Mouse (Mus musculus) forebrain, embryonic 12.5 days (tissue): ENCODE measurements at regions not wholly inside any gene's neighbourhood (a gene's known extent, or its start where the extent isn't known, plus 50 kb on each side); places are given as distances from the start of the nearest gene placed in this dataset.

Experiments
- ATAC-seq: fragments of 200-750 bp; cut with Nextera tagmentation; 2 replicates; pipeline ENCODE4 v1.8.0; 2017; ENCODE audit warnings: moderate TSS enrichment; ENCODE audit not compliant: low FRiP score
- H3K27ac ChIP-seq: fragments of 300-500 bp; sonication (generic); 2 replicates; pipeline ENCODE4 v1.5.1; 2016; ENCODE audit warnings: mild to moderate bottlenecking
- H3K27me3 ChIP-seq: fragments of 300-500 bp; sonication (generic); 2 replicates; pipeline ENCODE4 v1.6.1; 2016; ENCODE audit warnings: mild to moderate bottlenecking
- H3K36me3 ChIP-seq: fragments of 300-500 bp; sonication (generic); replicated peaks from 2 replicates; pipeline ENCODE4 v1.6.1; 2016; ENCODE audit warnings: mild to moderate bottlenecking
- H3K4me1 ChIP-seq: fragments of 300-500 bp; sonication (generic); 2 replicates; pipeline ENCODE4 v1.6.1; 2016
- H3K4me2 ChIP-seq: fragments of 300-500 bp; sonication (generic); 2 replicates; pipeline ENCODE4 v1.6.1; 2016; ENCODE audit warnings: mild to moderate bottlenecking, moderate library complexity
- H3K4me3 ChIP-seq: fragments of 300-500 bp; sonication (generic); replicated peaks from 2 replicates; pipeline ENCODE4 v1.5.1; 2016; ENCODE audit warnings: mild to moderate bottlenecking
- H3K9ac ChIP-seq: fragments of 300-500 bp; sonication (generic); 2 replicates; pipeline ENCODE4 v1.6.1; 2016; ENCODE audit warnings: mild to moderate bottlenecking
- H3K9me3 ChIP-seq: fragments of 300-500 bp; sonication (generic); 2 replicates; pipeline ENCODE4 v1.6.1; 2016
- WGBS: fragments of 180-500 bp; shearing (Covaris S2); methylation state at CpG from one replicate; pipeline ENCODE4 v1.1.7; 2016; 5-methylcytosine and 5-hydroxymethylcytosine counted together

DNA sequence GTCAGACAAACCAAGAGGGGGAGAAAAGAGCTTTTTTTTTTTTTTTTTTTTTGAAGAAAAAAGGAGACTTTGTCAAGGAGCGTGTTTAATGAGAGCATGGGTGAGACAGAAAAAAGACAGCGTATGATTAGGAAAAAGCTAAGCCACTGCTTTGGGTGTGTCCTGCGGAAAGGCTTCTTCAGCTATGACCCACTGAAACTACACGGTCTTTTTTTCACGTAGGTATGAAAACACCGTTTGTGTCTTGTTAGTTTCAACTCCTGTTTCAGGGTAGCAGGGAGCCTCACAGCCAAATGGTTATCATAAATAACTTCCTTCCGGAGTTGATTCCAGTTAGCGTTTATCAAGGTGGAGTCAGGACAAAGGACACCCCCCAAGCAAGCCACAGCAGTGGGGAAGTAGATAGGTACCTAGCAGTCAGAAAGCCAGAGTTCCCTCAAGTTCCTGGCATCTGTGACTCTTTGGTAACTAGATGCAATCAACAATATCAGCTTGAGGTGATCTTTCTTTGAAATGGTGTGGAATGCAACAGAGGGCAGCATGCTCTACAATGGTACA, 143.2 kb upstream of the Tent5a start:
- Histone ChIP-seq H3K4me1 (no peaks in the 10 kb centered on the region), H3K9me3 (no peaks in the 10 kb centered on the region), H3K27ac (no peak overlapping the region), H3K27me3 (no peaks in the 10 kb centered on the region), H3K36me3 (no peaks in the 10 kb centered on the region), H3K9ac (no peak overlapping the region), H3K4me3 (no peak overlapping the region), H3K4me2 (no peak overlapping the region)
- no peak for ATAC-seq
- WGBS = 89% methylated on average over 8 of the region's 8 CpGs

DNA sequence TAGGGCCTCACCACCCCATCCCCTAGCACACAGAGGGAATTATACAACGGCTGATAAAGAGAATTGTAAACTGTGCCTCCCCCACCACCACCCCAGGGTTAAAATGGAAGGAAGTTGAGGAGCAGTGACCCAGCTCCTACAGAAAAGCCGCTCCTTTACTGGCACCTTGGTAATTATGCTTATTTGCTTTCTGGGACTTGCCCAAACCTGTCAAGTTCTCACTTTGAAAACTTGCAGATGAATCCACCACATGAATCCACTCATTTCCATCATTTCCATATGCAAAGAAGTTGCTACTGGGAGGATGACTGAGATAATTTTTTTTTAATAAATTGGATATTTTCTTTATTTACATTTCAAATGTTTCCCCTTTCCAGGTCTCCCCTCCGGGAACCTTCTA, 142.1 kb upstream of the Tent5a start:
- Histone ChIP-seq H3K9me3 (no peaks in the 10 kb centered on the region), H3K27me3 (no peaks in the 10 kb centered on the region), H3K4me3 (no peak overlapping the region), H3K36me3 (no peaks in the 10 kb centered on the region), H3K9ac (no peak overlapping the region), H3K4me1 (no peaks in the 10 kb centered on the region), H3K4me2 (no peak overlapping the region), H3K27ac (no peak overlapping the region)
- whole genome bisulfite sequencing = 83% methylated on average over 3 of the region's 3 CpGs
- ATAC-seq = no peak

DNA sequence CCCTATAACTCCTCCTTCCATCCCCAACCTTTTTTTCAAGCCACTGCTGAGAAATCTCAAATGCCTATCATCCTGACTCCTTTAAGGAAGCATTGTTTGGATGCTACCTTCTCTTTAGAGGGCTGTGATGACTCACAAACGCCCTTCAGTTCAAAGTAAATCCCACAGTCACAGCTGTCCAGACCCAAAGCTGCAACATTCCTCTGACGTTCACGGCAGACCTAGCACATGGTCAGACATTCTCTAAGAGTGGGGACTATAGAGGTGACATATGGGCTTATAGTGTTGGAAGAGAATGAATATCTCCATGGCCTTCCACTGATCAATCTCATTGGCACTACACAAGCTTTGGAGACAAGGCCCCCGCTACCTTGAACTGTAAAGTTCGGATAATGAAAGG, 139.5 kb upstream of the Tent5a start:
- Histone ChIP-seq H3K27ac (no peak overlapping the region), H3K36me3 (no peaks in the 10 kb centered on the region), H3K9ac (no peak overlapping the region), H3K9me3 (no peaks in the 10 kb centered on the region), H3K4me1 (no peaks in the 10 kb centered on the region), H3K4me3 (no peak overlapping the region), H3K4me2 (no peak overlapping the region), H3K27me3 (no peaks in the 10 kb centered on the region)
- no peak for ATAC-seq
- WGBS = 88% methylated on average over 5 of the region's 5 CpGs

DNA sequence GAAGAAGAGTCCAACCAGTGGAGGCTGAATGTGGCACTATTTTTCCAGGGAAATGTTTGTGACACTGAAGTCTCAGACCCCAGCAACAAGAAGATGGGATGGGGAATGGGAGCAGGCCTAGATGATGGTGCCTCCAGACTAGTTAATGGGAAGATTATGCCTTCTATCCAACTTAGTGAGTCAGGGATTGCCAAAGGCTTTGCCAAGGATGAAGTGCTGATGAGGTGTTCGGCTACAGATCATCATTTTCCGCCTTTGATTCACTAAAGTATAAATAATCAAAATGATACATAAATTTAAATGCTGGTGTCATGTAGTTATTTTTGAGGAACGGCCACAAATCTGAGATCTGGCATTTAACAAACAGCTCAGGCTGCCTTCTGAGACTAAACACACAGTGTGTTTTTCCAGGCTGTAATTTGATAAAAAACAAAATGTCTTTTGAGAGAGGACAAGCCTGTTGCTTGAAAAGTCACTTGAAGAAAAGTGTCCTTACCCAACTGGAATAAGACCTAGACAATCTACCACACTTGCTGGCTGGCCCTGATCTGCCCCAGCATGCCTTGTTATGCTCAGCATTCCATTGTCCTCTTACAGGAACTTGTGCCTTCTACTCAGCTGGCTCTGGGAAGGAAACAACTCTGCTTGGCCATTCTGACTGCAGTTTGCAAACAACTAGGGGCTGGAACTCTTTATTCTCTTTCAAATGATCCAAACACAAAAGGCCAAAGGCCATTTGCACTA, 132.1 kb upstream of the Tent5a start:
- no peaks in the 10 kb centered on the region for H3K9me3 ChIP-seq
- 88% methylated on average over 3 of the region's 3 CpGs for WGBS
- no peaks in the 10 kb centered on the region for H3K36me3 ChIP-seq

DNA sequence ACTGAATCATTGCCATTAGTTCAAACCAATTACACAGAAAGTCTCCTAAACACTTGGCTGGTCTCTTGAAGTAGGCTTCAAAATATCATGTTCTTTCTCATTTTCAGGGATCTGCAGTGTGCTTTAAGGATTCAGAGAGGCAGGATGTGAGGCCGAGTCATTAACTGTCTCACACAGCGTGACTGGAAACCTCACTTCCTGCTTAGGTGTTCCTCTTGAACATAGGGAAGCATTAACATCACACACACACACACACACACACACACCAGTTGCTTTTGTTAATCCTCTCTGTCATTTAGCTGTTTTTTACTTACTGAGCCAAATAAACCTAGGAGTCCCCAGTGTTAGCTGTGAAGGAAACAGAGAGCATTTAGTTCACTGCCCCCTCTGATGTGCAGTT, 131.2 kb upstream of the Tent5a start:
- Histone ChIP-seq H3K36me3 (no peaks in the 10 kb centered on the region), H3K27ac (no peak overlapping the region), H3K4me3 (no peak overlapping the region), H3K9ac (no peak overlapping the region), H3K27me3 (no peaks in the 10 kb centered on the region), H3K4me2 (no peak overlapping the region), H3K4me1 (no peaks in the 10 kb centered on the region), H3K9me3 (no peaks in the 10 kb centered on the region)
- no peak for ATAC-seq
- 88% methylated on average over 2 of the region's 2 CpGs for WGBS

More for the DNA sequence above, 132.1 kb upstream of the Tent5a start:
- Histone ChIP-seq H3K4me1 (no peaks in the 10 kb centered on the region), H3K9ac (no peak overlapping the region), H3K4me3 (no peak overlapping the region), H3K27ac (no peak overlapping the region), H3K4me2 (no peak overlapping the region), H3K27me3 (no peaks in the 10 kb centered on the region)
- no peak for ATAC-seq

DNA sequence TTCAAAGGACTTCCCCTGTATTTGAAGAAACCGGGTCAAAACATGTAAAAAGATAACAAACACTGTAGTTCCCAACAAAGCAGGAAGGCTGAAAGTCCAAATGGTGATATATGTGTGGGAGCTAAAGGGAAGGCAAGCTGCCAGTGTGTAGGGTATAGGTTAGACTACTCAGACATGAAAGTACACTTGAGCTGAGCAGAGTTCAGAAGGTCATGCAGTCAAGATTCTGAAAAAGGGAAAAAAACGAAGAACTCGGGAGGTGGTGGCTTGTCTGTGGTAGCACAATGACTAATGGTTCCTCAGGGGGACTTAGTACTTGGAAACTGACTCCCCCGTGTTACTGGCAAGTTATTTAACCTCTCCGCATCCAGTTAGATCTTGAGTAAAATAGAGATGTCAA, 130.3 kb upstream of the Tent5a start:
- Histone ChIP-seq H3K9me3 (no peaks in the 10 kb centered on the region), H3K4me1 (no peaks in the 10 kb centered on the region), H3K27me3 (no peaks in the 10 kb centered on the region), H3K4me3 (no peak overlapping the region), H3K36me3 (no peaks in the 10 kb centered on the region), H3K9ac (no peak overlapping the region), H3K27ac (no peak overlapping the region), H3K4me2 (no peak overlapping the region)
- no peak for ATAC-seq
- 82% methylated on average over 5 of the region's 5 CpGs for WGBS

DNA sequence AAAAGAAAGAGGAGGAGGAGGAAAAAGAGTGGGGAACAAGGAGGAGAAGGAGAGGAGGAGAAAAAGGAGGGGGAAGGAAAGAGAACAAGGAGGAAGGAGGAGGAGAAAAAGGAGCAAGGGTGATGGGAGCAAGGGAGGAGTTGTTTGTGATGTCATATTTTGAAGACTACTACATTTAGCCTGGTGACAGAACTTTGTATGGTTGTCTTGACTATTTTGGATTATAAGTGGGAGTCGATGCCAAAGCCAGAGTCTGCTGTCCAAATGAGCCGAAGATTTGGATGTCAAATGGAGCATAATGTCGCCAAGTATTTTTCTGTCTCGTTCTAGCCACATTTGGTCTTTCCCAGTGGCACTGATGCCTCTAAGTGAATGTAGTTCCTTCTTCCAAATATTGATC, 128.2 kb upstream of the Tent5a start:
- ATAC-seq = no peak
- Histone ChIP-seq H3K4me2 (no peak overlapping the region), H3K4me3 (no peak overlapping the region), H3K9me3 (no peaks in the 10 kb centered on the region), H3K9ac (no peak overlapping the region), H3K27ac (no peak overlapping the region), H3K36me3 (no peaks in the 10 kb centered on the region), H3K27me3 (no peaks in the 10 kb centered on the region), H3K4me1 (no peaks in the 10 kb centered on the region)
- 90% methylated on average over 4 of the region's 4 CpGs for WGBS

DNA sequence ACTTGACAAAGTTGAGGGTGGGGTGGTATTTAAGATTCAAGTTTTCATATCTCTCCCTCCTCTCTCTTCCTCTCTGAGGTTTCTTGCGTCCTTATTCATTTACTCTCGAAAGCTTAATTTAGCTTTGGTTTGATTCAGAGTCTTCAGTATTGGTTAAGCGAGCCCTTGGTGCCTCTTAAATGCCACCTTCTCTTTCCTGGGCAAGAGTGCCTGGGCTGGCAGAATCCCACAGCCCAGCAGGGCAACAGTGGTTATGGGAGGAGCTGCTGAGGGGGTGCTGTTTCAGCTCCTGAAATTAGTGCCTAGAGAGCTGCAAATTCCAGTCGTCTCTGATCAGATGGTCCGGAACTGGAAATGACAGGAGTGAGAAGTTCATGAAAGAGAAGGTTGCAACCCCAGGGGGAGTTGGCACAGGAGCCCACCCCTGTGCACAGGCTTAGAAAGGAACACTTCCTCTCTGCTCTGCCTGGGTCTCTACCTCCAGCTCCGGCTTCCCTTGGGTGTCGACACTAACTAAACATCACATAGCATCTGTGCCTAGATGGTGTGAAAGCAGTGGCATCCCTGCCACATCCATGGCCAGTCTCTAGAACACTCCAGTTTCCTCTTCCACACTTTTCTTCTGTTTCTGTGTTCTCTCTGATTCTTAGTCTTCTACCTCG, 125.2 kb upstream of the Tent5a start:
- no peak overlapping the region for H3K4me3 ChIP-seq
- H3K9me3 ChIP-seq = no peaks in the 10 kb centered on the region
- H3K27me3 ChIP-seq = no peaks in the 10 kb centered on the region
- no peaks in the 10 kb centered on the region for H3K36me3 ChIP-seq
- no peak for ATAC-seq
- H3K4me1 ChIP-seq = no peaks in the 10 kb centered on the region
- no peak overlapping the region for H3K9ac ChIP-seq
- WGBS = 88% methylated on average over 8 of the region's 8 CpGs
- H3K4me2 ChIP-seq = no peak overlapping the region
- no peak overlapping the region for H3K27ac ChIP-seq

DNA sequence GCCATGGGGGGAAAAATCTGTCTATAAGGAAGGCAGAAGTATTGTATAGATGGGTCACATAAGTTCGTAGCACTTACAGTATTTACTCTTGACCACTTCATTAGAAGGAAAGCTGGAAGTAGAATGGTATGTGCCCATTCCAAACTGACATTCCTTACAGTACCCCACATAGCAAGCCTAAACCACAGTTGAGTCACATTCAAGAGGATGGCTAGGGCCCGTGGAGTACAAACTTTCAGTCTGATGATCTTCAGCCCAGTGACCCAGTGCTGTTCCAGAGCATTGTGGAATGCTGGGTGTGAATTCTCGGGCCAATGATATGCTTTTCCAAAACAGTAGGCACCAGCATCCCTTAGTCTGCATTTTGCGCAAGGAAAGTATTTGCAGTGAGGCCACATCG, 124.2 kb upstream of the Tent5a start:
- Histone ChIP-seq H3K27me3 (no peaks in the 10 kb centered on the region), H3K36me3 (no peaks in the 10 kb centered on the region), H3K4me3 (no peak overlapping the region), H3K9me3 (no peaks in the 10 kb centered on the region), H3K4me2 (no peak overlapping the region), H3K27ac (no peak overlapping the region), H3K4me1 (no peaks in the 10 kb centered on the region), H3K9ac (no peak overlapping the region)
- no peak for ATAC-seq
- 93% methylated on average over 5 of the region's 5 CpGs for WGBS

DNA sequence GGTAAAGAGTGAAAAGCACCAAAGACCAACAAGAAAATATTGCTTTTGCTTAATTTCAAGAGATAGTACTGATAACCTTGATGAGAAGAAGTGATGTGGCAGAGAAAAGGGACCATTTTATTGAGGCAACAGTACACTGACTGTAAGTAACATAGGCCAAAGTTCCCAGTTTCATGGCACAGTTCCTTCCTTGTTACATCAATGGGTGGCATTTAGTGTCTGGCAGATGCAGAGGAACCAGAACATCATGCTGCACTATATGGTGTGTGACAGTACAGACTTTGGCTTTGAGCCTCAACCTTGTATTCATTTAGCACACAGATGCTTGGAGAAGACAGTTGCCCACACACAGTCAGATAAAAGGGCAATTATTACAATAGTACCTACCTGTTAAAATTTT, 123.7 kb upstream of the Tent5a start:
- no peaks in the 10 kb centered on the region for H3K4me1 ChIP-seq
- H3K36me3 ChIP-seq = no peaks in the 10 kb centered on the region
- no peak overlapping the region for H3K27ac ChIP-seq
- H3K9me3 ChIP-seq = no peaks in the 10 kb centered on the region
- no peak overlapping the region for H3K4me2 ChIP-seq
- no peak for ATAC-seq
- no peak overlapping the region for H3K4me3 ChIP-seq
- H3K9ac ChIP-seq = no peak overlapping the region
- no peaks in the 10 kb centered on the region for H3K27me3 ChIP-seq

DNA sequence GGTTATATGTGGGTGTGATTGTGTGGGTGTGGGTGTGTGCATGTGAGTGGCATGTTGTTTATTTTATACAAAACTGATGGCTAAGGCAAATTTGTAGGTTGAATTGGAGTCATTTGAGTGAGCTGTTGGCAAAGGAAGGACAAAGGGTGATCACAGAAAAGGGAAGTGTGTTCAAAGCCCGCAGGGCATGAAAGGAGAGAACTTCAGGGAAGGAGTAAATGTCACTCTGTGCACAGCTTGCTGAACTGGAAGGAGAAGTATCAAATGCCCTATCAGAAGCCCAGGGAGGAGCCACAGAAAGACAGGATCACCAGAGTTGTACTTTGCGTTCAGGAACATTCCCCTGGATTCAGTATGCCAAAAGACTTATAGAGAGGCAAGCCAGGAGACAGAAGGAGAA, 122.3 kb upstream of the Tent5a start:
- H3K27me3 ChIP-seq = no peaks in the 10 kb centered on the region
- H3K27ac ChIP-seq = no peak overlapping the region
- no peaks in the 10 kb centered on the region for H3K4me1 ChIP-seq
- no peak overlapping the region for H3K4me2 ChIP-seq
- no peak for ATAC-seq
- 88% methylated on average over 2 of the region's 2 CpGs for WGBS
- no peaks in the 10 kb centered on the region for H3K36me3 ChIP-seq
- H3K9me3 ChIP-seq = no peaks in the 10 kb centered on the region
- H3K4me3 ChIP-seq = no peak overlapping the region
- no peak overlapping the region for H3K9ac ChIP-seq

DNA sequence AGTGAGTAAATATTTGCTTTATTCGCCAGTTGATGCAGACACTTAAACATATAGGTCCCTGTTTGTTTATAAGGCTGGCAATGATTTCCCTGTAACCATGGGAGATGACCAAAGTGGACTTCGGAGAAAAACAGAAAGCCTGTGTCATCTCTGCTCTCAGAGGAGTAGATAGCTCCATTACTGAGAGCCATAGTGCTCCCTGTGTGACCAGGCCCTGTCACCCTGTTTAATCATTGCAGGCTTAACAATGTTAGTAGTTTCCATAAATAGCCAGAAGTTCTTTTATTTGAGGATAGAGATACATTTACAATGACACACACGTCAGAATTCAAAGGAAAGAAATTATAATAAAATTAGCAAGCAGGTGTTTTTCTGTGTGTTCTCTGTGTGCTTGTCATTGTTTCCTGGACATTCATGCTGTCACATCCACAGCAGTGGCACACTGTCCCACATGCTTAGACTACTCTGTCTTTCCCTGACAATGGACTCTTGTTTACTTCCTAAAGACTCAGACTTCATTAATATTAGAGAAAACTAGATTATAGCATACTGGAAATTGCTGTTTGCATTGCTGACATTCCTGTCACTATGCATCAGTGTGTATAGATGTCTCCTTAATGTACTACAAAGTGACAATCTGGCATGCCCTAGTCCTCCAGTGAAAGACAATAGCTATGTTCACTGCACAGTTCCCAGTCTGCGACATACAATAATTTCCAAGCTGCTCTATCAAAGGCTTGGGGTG, 115.8 kb upstream of the Tent5a start:
- H3K4me1 ChIP-seq = peaks cover 13% of the 10 kb centered on the region
- no peaks in the 10 kb centered on the region for H3K36me3 ChIP-seq
- H3K4me3 ChIP-seq = no peak overlapping the region
- no peak for ATAC-seq
- H3K27me3 ChIP-seq = no peaks in the 10 kb centered on the region
- H3K27ac ChIP-seq = no peak overlapping the region
- H3K9me3 ChIP-seq = no peaks in the 10 kb centered on the region
- WGBS = 66% methylated on average over 4 of the region's 4 CpGs
- H3K9ac ChIP-seq = no peak overlapping the region
- H3K4me2 ChIP-seq = no peak overlapping the region
